In the genomic region with DNA sequence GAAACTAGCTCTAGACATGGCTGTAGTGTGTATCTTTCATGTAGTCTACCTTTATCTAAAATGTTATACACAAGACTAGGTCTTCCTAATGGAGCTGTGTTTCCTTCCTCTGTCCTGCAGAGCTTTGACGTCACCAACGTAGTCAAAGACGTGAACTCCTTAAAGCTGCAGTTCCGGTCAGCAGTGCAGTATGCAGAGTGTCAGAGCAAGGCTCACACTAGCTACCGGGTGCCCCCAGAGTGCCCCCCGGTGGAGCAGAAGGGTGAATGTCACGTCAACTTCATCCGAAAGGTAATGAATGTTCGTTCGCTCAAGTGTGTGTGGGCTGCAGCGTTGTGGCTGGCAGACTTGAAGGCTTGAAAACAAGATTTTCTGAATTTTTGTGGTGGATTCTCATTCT, we compare ENCODE assay signal across 10 mouse cellular contexts. TPM values are rescaled to one million over a fixed set of nuclear protein-coding genes. Genes with fewer than 3 reads are reported as not detected.
DNase-seq lines count a peak whose midpoint lies in the region; ATAC-seq and TF ChIP-seq lines count a peak whose summit lies in the region.
"Had no signal": no experiment of that assay in that cellular context is flagged by ENCODE, and none has a peak within 500 bp of the region (broad histone marks: within the 10 kb centered on the region; RNA-seq: fewer than 3 reads in every experiment).

No protein-coding gene starts in this region.

- peak; percentile 40; the same call in 1 of the 2 replicates for ATAC-seq in heart, embryonic 12.5 days (ENCODE audit: insufficient number of reproducible peaks, low FRiP score)
- ATAC-seq in lung, embryonic 15.5 days (ENCODE audit: borderline replicate concordance, extremely low read depth, low FRiP score, low TSS enrichment): 0 out of 2 replicates have a peak, but pooled peaks have one; percentile 27
- ATAC-seq in midbrain, postnatal 0 days (ENCODE audit: low FRiP score): no peak

- no peak for DNase-seq in heart, postnatal 14 days
- DNase-seq in lung, postnatal 10 days: no peak
- peak; percentile 7 for DNase-seq in T-cell, adult 2 months (ENCODE audit: low spot score)
- DNase-seq in midbrain, postnatal 0 days (ENCODE audit: low spot score): no peak
- no peak for DNase-seq in right cerebral cortex, postnatal 4 days
- DNase-seq in cerebellum, postnatal 10 days: no peak
- DNase-seq: gastrocnemius, postnatal 25 days had no signal

- peak; percentile 31 for TF ChIP-seq CTCF in midbrain, postnatal 0 days (IDR thresholded peaks at IDR 0.05)

- H3K4me3 ChIP-seq in heart, embryonic 12.5 days: no peak overlapping the region
- H3K4me3 ChIP-seq in lung, embryonic 15.5 days: no peak overlapping the region
- no peak overlapping the region for H3K4me3 ChIP-seq in midbrain, postnatal 0 days (ENCODE audit: low read depth, low read length)
- H3K4me3 ChIP-seq: myocyte had no signal

- no peaks in the 10 kb centered on the region for H3K9me3 ChIP-seq in heart, embryonic 12.5 days (replicated peaks)
- H3K9me3 ChIP-seq in lung, embryonic 15.5 days: no peaks in the 10 kb centered on the region
- no peaks in the 10 kb centered on the region for H3K9me3 ChIP-seq in midbrain, postnatal 0 days (ENCODE audit: low read length)

- H3K4me2 ChIP-seq in heart, embryonic 12.5 days: no peak overlapping the region
- H3K4me2 ChIP-seq in lung, embryonic 15.5 days: no peak overlapping the region
- H3K4me2 ChIP-seq in midbrain, postnatal 0 days (ENCODE audit: low read depth, low read length, poor library complexity, severe bottlenecking): no peak overlapping the region

- peaks cover 35% of the 10 kb centered on the region for H3K4me1 ChIP-seq in heart, embryonic 12.5 days (replicated peaks)
- peaks cover 16% of the 10 kb centered on the region for H3K4me1 ChIP-seq in lung, embryonic 15.5 days
- H3K4me1 ChIP-seq in midbrain, postnatal 0 days (ENCODE audit: insufficient read depth, low read length): no peaks in the 10 kb centered on the region; the same call in 1 of the 2 replicates

- intact Hi-C loops in heart, postnatal 14 days (cut with DNase I): no loop called here

- H3K27ac ChIP-seq in heart, embryonic 12.5 days (ENCODE audit: poor library complexity, severe bottlenecking): no peak overlapping the region
- H3K27ac ChIP-seq in lung, embryonic 15.5 days: no peak overlapping the region
- H3K27ac ChIP-seq in midbrain, postnatal 0 days (ENCODE audit: low read depth, low read length): no peak overlapping the region

- H3K27me3 ChIP-seq in heart, embryonic 12.5 days (replicated peaks): no peaks in the 10 kb centered on the region
- no peaks in the 10 kb centered on the region for H3K27me3 ChIP-seq in lung, embryonic 15.5 days
- no peaks in the 10 kb centered on the region for H3K27me3 ChIP-seq in midbrain, postnatal 0 days (ENCODE audit: insufficient read depth, low read length)

- no peak overlapping the region for H3K9ac ChIP-seq in heart, embryonic 12.5 days
- no peak overlapping the region for H3K9ac ChIP-seq in lung, embryonic 15.5 days
- H3K9ac ChIP-seq in midbrain, postnatal 0 days (replicated peaks; ENCODE audit: low read length, poor library complexity, severe bottlenecking): no peak overlapping the region

- 31% methylated on average over 11 of the region's 11 CpGs for WGBS in heart, embryonic 12.5 days
- 30% methylated on average over 11 of the region's 11 CpGs for WGBS in lung, embryonic 15.5 days
- 53% methylated on average over 11 of the region's 11 CpGs for WGBS in midbrain, postnatal 0 days

- peaks cover 17% of the 10 kb centered on the region for H3K36me3 ChIP-seq in heart, embryonic 12.5 days
- H3K36me3 ChIP-seq in lung, embryonic 15.5 days: no peaks in the 10 kb centered on the region
- H3K36me3 ChIP-seq in midbrain, postnatal 0 days (ENCODE audit: insufficient read depth, low read length): no peaks in the 10 kb centered on the region

RNA-seq across cellular contexts. Expression of gene Manba, which starts 26.3 kb away (rescaled TPM):
- 42.2 and 43.7 TPM in 2 replicates for polyA plus RNA-seq in heart, embryonic 12.5 days (2016; fragmentation: Nextera tagmentation; extraction: Ambion mirVana)
- total RNA-seq in heart, postnatal 14 days (2021): 10 to 100 TPM; 18.0 to 19.3 TPM
- polyA plus RNA-seq in lung, embryonic 15.5 days (2015; fragmentation: Nextera tagmentation; extraction: Ambion mirVana): 10.8 TPM in 2 replicates
- 11.0 and 14.0 TPM in 2 replicates for total RNA-seq in midbrain, postnatal 0 days (2014; rRNA removed)
- polyA plus RNA-seq in midbrain, postnatal 0 days (2015; fragmentation: Nextera tagmentation; extraction: Ambion mirVana): 7.2 and 8.0 TPM in 2 replicates
